Mouse (Mus musculus) small intestine, adult 2 months (tissue): ENCODE measurements around the gene Fads1.

Experiments
- CTCF ChIP-seq: fragments of 200-500 bp; IDR thresholded peaks from 2 replicates; pipeline ENCODE4 v1.5.1; 2012; ENCODE audit warnings: low read depth, mild to moderate bottlenecking, control low read depth, inconsistent platforms, low read length, moderate library complexity, mixed read lengths; ENCODE audit not compliant: insufficient replicate concordance, insufficient read length; ENCODE audit errors: extremely low read depth
- POLR2A ChIP-seq: fragments of 200-500 bp; IDR thresholded peaks from 2 replicates; pipeline ENCODE4 v1.6.1; 2012; ENCODE audit warnings: low read depth, mild to moderate bottlenecking, control low read depth, inconsistent platforms, low read length, moderate library complexity

GRCm38 (mm10) chr19:10181225-10181624 is 1.5 kb upstream of the Fads1 start:
- TF ChIP-seq CTCF (no peak), POLR2A (no peak)
